Comparison of ENCODE assay signal across 25 mouse cellular contexts in the genomic region with DNA sequence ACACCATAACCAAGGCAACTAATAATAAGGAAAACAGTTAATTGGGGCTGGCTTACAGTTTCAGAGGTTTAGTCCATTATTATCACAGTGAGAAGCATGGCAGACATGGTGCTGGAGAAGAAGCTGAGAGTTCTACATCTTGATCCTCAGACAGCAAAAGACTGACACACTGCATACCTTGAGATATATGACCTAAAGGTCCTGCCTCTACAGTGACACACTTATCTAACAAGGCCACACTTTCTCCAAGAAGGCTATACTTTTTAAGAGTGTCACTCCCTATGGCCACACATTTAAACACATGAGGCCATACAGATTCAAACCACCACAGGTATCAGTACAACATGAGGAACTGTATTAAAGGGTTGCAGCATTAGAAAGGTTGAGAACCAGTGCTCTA. TPM values are rescaled to one million over a fixed set of nuclear protein-coding genes. Genes with fewer than 3 reads are reported as not detected.
DNase-seq lines count a peak whose midpoint lies in the region; ATAC-seq lines count a peak whose summit lies in the region.
"Had no signal": no experiment of that assay in that cellular context is flagged by ENCODE, and none has a peak within 500 bp of the region (broad histone marks: within the 10 kb centered on the region; RNA-seq: fewer than 3 reads in every experiment).

No protein-coding gene starts in this region.

- no peak overlapping the region for H3K4me2 ChIP-seq in liver, embryonic 11.5 days
- H3K4me2 ChIP-seq in liver, embryonic 13.5 days, result no peak overlapping the region
- no peak overlapping the region for H3K4me2 ChIP-seq in liver, embryonic 16.5 days (ENCODE audit: low read depth, low read length)
- H3K4me2 ChIP-seq: embryonic facial prominence, embryonic 13.5 days; heart, embryonic 13.5 days; hindbrain, embryonic 14.5 days had no signal

- H3K36me3 ChIP-seq in liver, embryonic 11.5 days (ENCODE audit: control insufficient read depth, insufficient read depth, low read length), result no peaks in the 10 kb centered on the region
- H3K36me3 ChIP-seq in liver, embryonic 13.5 days, result no peaks in the 10 kb centered on the region
- no peaks in the 10 kb centered on the region for H3K36me3 ChIP-seq in liver, embryonic 16.5 days (ENCODE audit: control insufficient read depth, insufficient read depth)
- no peaks in the 10 kb centered on the region for H3K36me3 ChIP-seq in heart, embryonic 10.5 days
- H3K36me3 ChIP-seq: embryonic facial prominence, embryonic 10.5 days; embryonic facial prominence, embryonic 13.5 days; heart, embryonic 13.5 days had no signal

- no peak overlapping the region for H3K9ac ChIP-seq in liver, embryonic 11.5 days (ENCODE audit: low read depth, low read length)
- no peak overlapping the region for H3K9ac ChIP-seq in liver, embryonic 13.5 days
- H3K9ac ChIP-seq in liver, embryonic 16.5 days (ENCODE audit: low read depth, low read length), result no peak overlapping the region
- H3K9ac ChIP-seq: embryonic facial prominence, embryonic 13.5 days; forebrain, postnatal 0 days; heart, embryonic 13.5 days; hindbrain, embryonic 14.5 days had no signal

- H3K9me3 ChIP-seq in liver, embryonic 11.5 days (ENCODE audit: control insufficient read depth, low read length), result no peaks in the 10 kb centered on the region
- H3K9me3 ChIP-seq in liver, embryonic 13.5 days (replicated peaks), result no peaks in the 10 kb centered on the region
- H3K9me3 ChIP-seq in liver, embryonic 16.5 days (replicated peaks; ENCODE audit: control insufficient read depth, low read length), result no peaks in the 10 kb centered on the region
- H3K9me3 ChIP-seq in heart, embryonic 10.5 days, result no peaks in the 10 kb centered on the region
- H3K9me3 ChIP-seq: embryonic facial prominence, embryonic 10.5 days; embryonic facial prominence, embryonic 13.5 days; heart, embryonic 13.5 days had no signal

- no peak overlapping the region for H3K27ac ChIP-seq in liver, embryonic 11.5 days (ENCODE audit: low read depth, low read length)
- H3K27ac ChIP-seq in liver, embryonic 13.5 days, result no peak overlapping the region
- no peak overlapping the region; the same call in 1 of the 2 replicates for H3K27ac ChIP-seq in liver, embryonic 16.5 days (ENCODE audit: low read length)
- no peak overlapping the region for H3K27ac ChIP-seq in heart, embryonic 10.5 days
- H3K27ac ChIP-seq: embryonic facial prominence, embryonic 10.5 days; embryonic facial prominence, embryonic 13.5 days; heart, embryonic 13.5 days; hindbrain, embryonic 14.5 days; hindbrain, postnatal 0 days had no signal

- H3K4me3 ChIP-seq in liver, embryonic 11.5 days (ENCODE audit: low read depth, low read length), result no peak overlapping the region
- H3K4me3 ChIP-seq in liver, embryonic 13.5 days (replicated peaks), result no peak overlapping the region
- H3K4me3 ChIP-seq in liver, embryonic 16.5 days (ENCODE audit: low read depth, low read length), result no peak overlapping the region
- no peak overlapping the region for H3K4me3 ChIP-seq in heart, embryonic 10.5 days
- H3K4me3 ChIP-seq: embryonic facial prominence, embryonic 10.5 days; embryonic facial prominence, embryonic 13.5 days; heart, embryonic 13.5 days had no signal

- DNase-seq in liver, embryonic 11.5 days (ENCODE audit: low spot score), result no peak
- DNase-seq in liver, result no peak
- DNase-seq in liver, embryonic 13.5 days, result no peak
- no peak for DNase-seq in heart, embryonic 10.5 days (ENCODE audit: low spot score)
- no peak for DNase-seq in testis, postnatal 14 days (ENCODE audit: low spot score)
- DNase-seq: adrenal gland, adult 8-10 months; adrenal gland, postnatal 25 days; cerebellum, adult 11-12 months; cerebellum, adult 8-10 months; cerebellum, postnatal 10 days; cerebellum, postnatal 36 days; embryo, embryonic 11 days; forebrain, postnatal 0 days; gastrocnemius, postnatal 25 days; heart, adult 18-20 months; heart, postnatal 14 days; heart, postnatal 4 days had no signal

- no peaks in the 10 kb centered on the region for H3K27me3 ChIP-seq in liver, embryonic 11.5 days (replicated peaks; ENCODE audit: control insufficient read depth, insufficient read depth, low read length)
- no peaks in the 10 kb centered on the region for H3K27me3 ChIP-seq in liver, embryonic 13.5 days
- H3K27me3 ChIP-seq in liver, embryonic 16.5 days (ENCODE audit: control insufficient read depth, insufficient read depth, low read depth, low read length), result no peaks in the 10 kb centered on the region
- no peaks in the 10 kb centered on the region for H3K27me3 ChIP-seq in heart, embryonic 10.5 days (ENCODE audit: insufficient read depth, poor library complexity, severe bottlenecking)
- H3K27me3 ChIP-seq: embryonic facial prominence, embryonic 13.5 days; heart, embryonic 13.5 days had no signal

- peak; percentile 88 for ATAC-seq in liver, embryonic 11.5 days (replicated peaks; ENCODE audit: low FRiP score)
- peak; percentile 95 for ATAC-seq in liver, embryonic 13.5 days (ENCODE audit: low read depth)
- peak; percentile 85 for ATAC-seq in liver, embryonic 16.5 days (ENCODE audit: low read depth)
- ATAC-seq: activated CD4-positive, CD25-positive, alpha-beta regulatory T cell, adult 4 months; forebrain, embryonic 14.5 days; forebrain, postnatal 0 days; hindbrain, postnatal 0 days had no signal

- H3K4me1 ChIP-seq in liver, embryonic 11.5 days (replicated peaks; ENCODE audit: control insufficient read depth, insufficient read depth, low read length), result no peaks in the 10 kb centered on the region
- H3K4me1 ChIP-seq in liver, embryonic 13.5 days (replicated peaks), result peaks cover 20% of the 10 kb centered on the region
- H3K4me1 ChIP-seq in liver, embryonic 16.5 days (ENCODE audit: control insufficient read depth, low read depth, low read length), result peaks cover 2% of the 10 kb centered on the region; the same call in 1 of the 2 replicates
- no peaks in the 10 kb centered on the region for H3K4me1 ChIP-seq in heart, embryonic 10.5 days
- H3K4me1 ChIP-seq: embryonic facial prominence, embryonic 10.5 days; embryonic facial prominence, embryonic 13.5 days; heart, embryonic 13.5 days had no signal

RNA-seq across cellular contexts. Expression of gene Ell2, which starts 13.5 kb away (rescaled TPM):
- polyA plus RNA-seq in liver, embryonic 11.5 days (2014; fragmentation: Nextera tagmentation; extraction: Ambion mirVana), result 40.4 and 44.8 TPM in 2 replicates
- polyA plus RNA-seq in liver, embryonic 13.5 days (2015; fragmentation: Nextera tagmentation; extraction: Ambion mirVana), result 38.2 and 49.6 TPM in 2 replicates
- 30.3 and 31.2 TPM in 2 replicates for polyA plus RNA-seq in liver, embryonic 16.5 days (2015; fragmentation: Nextera tagmentation; extraction: Ambion mirVana)
- polyA plus RNA-seq in heart, embryonic 10.5 days (2016; fragmentation: Nextera tagmentation; extraction: Ambion mirVana), result 9.6 and 12.5 TPM in 2 replicates
